ENCODE assay signal across 9 mouse cellular contexts in genomic region chr7:101835457-101836109, GRCm38 (mm10). TPM values are rescaled to one million over a fixed set of nuclear protein-coding genes. Genes with fewer than 3 reads are reported as not detected.
A peak's percentile ranks its signal among the peaks of the same experiment; 100 is the strongest.
DNase-seq lines count a peak whose midpoint lies in the region; ATAC-seq and TF ChIP-seq lines count a peak whose summit lies in the region.
"Had no signal": no experiment of that assay in that cellular context is flagged by ENCODE, and none has a peak within 500 bp of the region (broad histone marks: within the 10 kb centered on the region; RNA-seq: fewer than 3 reads in every experiment).

No protein-coding gene starts in this region.

- no peaks in the 10 kb centered on the region for H3K9me3 ChIP-seq in embryonic facial prominence, embryonic 10.5 days

- H3K27ac ChIP-seq in embryonic facial prominence, embryonic 10.5 days (replicated peaks) = peak overlapping the region; percentile 100
- H3K27ac ChIP-seq in thymus, adult 2 months (ENCODE audit: control insufficient read depth, insufficient read depth, low read length) = no peak overlapping the region

- no peaks in the 10 kb centered on the region for H3K27me3 ChIP-seq in embryonic facial prominence, embryonic 10.5 days (replicated peaks; ENCODE audit: low read depth, poor library complexity, severe bottlenecking)
- H3K27me3 ChIP-seq in myocyte (ENCODE audit: control insufficient read depth, insufficient read depth, insufficient read length) = no peaks in the 10 kb centered on the region
- H3K27me3 ChIP-seq in thymus, adult 2 months (ENCODE audit: control insufficient read depth, insufficient read depth, low read length) = peaks cover 15% of the 10 kb centered on the region

- peak; percentile 6 for DNase-seq in kidney, postnatal 10 days
- DNase-seq in kidney, postnatal 14 days = no peak
- no peak for DNase-seq in embryonic facial prominence, embryonic 10.5 days (ENCODE audit: low spot score)
- DNase-seq in induced T-regulatory cell, adult 2 months (ENCODE audit: low read depth) = peak; percentile 33
- DNase-seq in thymus, adult 2 months = no peak
- no peak for DNase-seq in right cerebral cortex, postnatal 25 days

- TF ChIP-seq POLR2A in myocyte (IDR thresholded peaks at IDR 0.05; ENCODE audit: insufficient read length, low read depth) = no peak
- TF ChIP-seq POLR2A in thymus, adult 2 months (IDR thresholded peaks at IDR 0.05; ENCODE audit: control insufficient read depth, extremely low read depth, insufficient read depth, low read length, poor library complexity) = no peak

- peak overlapping the region; percentile 98 for H3ac ChIP-seq in myocyte (ENCODE audit: control insufficient read depth, insufficient read length)

- H3K79me2 ChIP-seq in myocyte (ENCODE audit: control insufficient read depth, insufficient read depth) = peaks cover 32% of the 10 kb centered on the region

- peaks cover 42% of the 10 kb centered on the region for H3K36me3 ChIP-seq in embryonic facial prominence, embryonic 10.5 days (replicated peaks)
- H3K36me3 ChIP-seq in myocyte (ENCODE audit: control insufficient read depth, insufficient read depth) = peaks cover 30% of the 10 kb centered on the region
- H3K36me3 ChIP-seq in thymus, adult 2 months (ENCODE audit: control insufficient read depth, insufficient read depth, low read length) = no peaks in the 10 kb centered on the region

- H3K4me1 ChIP-seq in embryonic facial prominence, embryonic 10.5 days = peaks cover 43% of the 10 kb centered on the region
- H3K4me1 ChIP-seq in thymus, adult 2 months (replicated peaks; ENCODE audit: control insufficient read depth, insufficient read depth, low read length) = peaks cover 12% of the 10 kb centered on the region

- peak overlapping the region; percentile 80 for H3K4me2 ChIP-seq in myocyte (ENCODE audit: low read depth)

- peak overlapping the region; percentile 88 for H3K4me3 ChIP-seq in embryonic facial prominence, embryonic 10.5 days
- peak overlapping the region; percentile 91 for H3K4me3 ChIP-seq in myocyte
- no peak overlapping the region for H3K4me3 ChIP-seq in thymus, adult 2 months (ENCODE audit: control insufficient read depth, insufficient read depth, low read length)

- no peak for ATAC-seq in granulocyte monocyte progenitor cell, adult 5-6 weeks (replicated peaks; ENCODE audit: poor library complexity, severe bottlenecking)

- TF ChIP-seq CTCF in thymus, adult 2 months (IDR thresholded peaks at IDR 0.05; ENCODE audit: borderline replicate concordance, control insufficient read depth, extremely low read depth, insufficient read depth, low read length, poor library complexity) = no peak

- 47% methylated on average over 5 of the region's 5 CpGs for WGBS in embryonic facial prominence, embryonic 10.5 days
- WGBS in thymus, adult 2 months = 68% methylated on average over 5 of the region's 5 CpGs

TF ChIP-seq in myocyte, 11 proteins besides CTCF, POLR2A, EP300 and RAD21:
- TF ChIP-seq TCF3 (IDR thresholded peaks at IDR 0.05; ENCODE audit: insufficient read length, low read depth) (no peak), POLR2AphosphoS2 (IDR thresholded peaks at IDR 0.05; ENCODE audit: insufficient read length, low read depth) (no peak), MYOG (IDR thresholded peaks at IDR 0.05; ENCODE audit: control insufficient read depth in 1 of 3, insufficient read depth in 1 of 3, insufficient read length in 2 of 3, low read depth in 2 of 3) (peak in 1 of 3 experiments; percentile 22), MYOD1 (IDR thresholded peaks at IDR 0.05; ENCODE audit: control insufficient read depth in 1 of 3, insufficient read length in 2 of 3, low read depth in 2 of 3) (peak; percentile 42 to 60 (median 59)), USF1 (IDR thresholded peaks at IDR 0.05; ENCODE audit: low read depth) (no peak)

RNA-seq across cellular contexts. Expression of gene Inppl1, which starts 2.4 kb away (rescaled TPM):
- 38.4 and 46.7 TPM in 2 replicates for polyA plus RNA-seq in embryonic facial prominence, embryonic 10.5 days (2016; fragmentation: Nextera tagmentation; extraction: Ambion mirVana)
- polyA plus RNA-seq in myocyte (2012; fragmentation: generic; extraction: Trizol) = 241 TPM
- polyA plus RNA-seq in thymus, adult 2 months (2012; rRNA removed) = 30.4 and 30.6 TPM in 2 replicates
- total RNA-seq in granulocyte monocyte progenitor cell, adult 5-6 weeks (2014; fragmentation: Nextera tagmentation) = 2.0 and 6.5 TPM in 2 replicates
- total RNA-seq in granulocyte monocyte progenitor cell, adult 5-6 weeks (2017) = 7.5 and 11.7 TPM in 2 replicates

RNA-seq across cellular contexts. Expression of gene Phox2a, which starts 17.5 kb away (rescaled TPM):
- 0.26 and 1.2 TPM in 2 replicates for polyA plus RNA-seq in embryonic facial prominence, embryonic 10.5 days (2016; fragmentation: Nextera tagmentation; extraction: Ambion mirVana)
- 0.02 TPM for polyA plus RNA-seq in myocyte (2012; fragmentation: generic; extraction: Trizol)
- polyA plus RNA-seq in thymus, adult 2 months (2012; rRNA removed) = 0.14 TPM in 1 of 2 replicates, not detected in the other
- not detected in 2 replicates for total RNA-seq in granulocyte monocyte progenitor cell, adult 5-6 weeks (2014; fragmentation: Nextera tagmentation)
- not detected in 2 replicates for total RNA-seq in granulocyte monocyte progenitor cell, adult 5-6 weeks (2017)
- total RNA-seq: layer of hippocampus, postnatal 36 days had no signal

RNA-seq across cellular contexts. Expression of gene Folr2, which starts 21.4 kb away (rescaled TPM):
- 0.49 TPM in 1 of 2 replicates, not detected in the other for polyA plus RNA-seq in embryonic facial prominence, embryonic 10.5 days (2016; fragmentation: Nextera tagmentation; extraction: Ambion mirVana)
- not detected for polyA plus RNA-seq in myocyte (2012; fragmentation: generic; extraction: Trizol)
- 6.4 and 9.3 TPM in 2 replicates for polyA plus RNA-seq in thymus, adult 2 months (2012; rRNA removed)
- not detected in 2 replicates for total RNA-seq in granulocyte monocyte progenitor cell, adult 5-6 weeks (2014; fragmentation: Nextera tagmentation)
- total RNA-seq in granulocyte monocyte progenitor cell, adult 5-6 weeks (2017) = not detected in 2 replicates
- total RNA-seq: layer of hippocampus, postnatal 36 days had no signal

RNA-seq across cellular contexts. Expression of gene Anapc15, which starts 27.9 kb away (rescaled TPM):
- 118 and 119 TPM in 2 replicates for polyA plus RNA-seq in embryonic facial prominence, embryonic 10.5 days (2016; fragmentation: Nextera tagmentation; extraction: Ambion mirVana)
- 35.1 TPM for polyA plus RNA-seq in myocyte (2012; fragmentation: generic; extraction: Trizol)
- polyA plus RNA-seq in thymus, adult 2 months (2012; rRNA removed) = 77.1 and 103 TPM in 2 replicates
- 111 and 144 TPM in 2 replicates for total RNA-seq in granulocyte monocyte progenitor cell, adult 5-6 weeks (2014; fragmentation: Nextera tagmentation)
- total RNA-seq in granulocyte monocyte progenitor cell, adult 5-6 weeks (2017) = 80.1 and 145 TPM in 2 replicates

RNA-seq across cellular contexts. Expression of gene Folr1, which starts 35.0 kb away (rescaled TPM):
- polyA plus RNA-seq in embryonic facial prominence, embryonic 10.5 days (2016; fragmentation: Nextera tagmentation; extraction: Ambion mirVana) = 1.2 and 2.4 TPM in 2 replicates
- polyA plus RNA-seq in myocyte (2012; fragmentation: generic; extraction: Trizol) = 2.2 TPM
- 0.70 and 0.86 TPM in 2 replicates for polyA plus RNA-seq in thymus, adult 2 months (2012; rRNA removed)
- not detected in 2 replicates for total RNA-seq in granulocyte monocyte progenitor cell, adult 5-6 weeks (2014; fragmentation: Nextera tagmentation)
- total RNA-seq in granulocyte monocyte progenitor cell, adult 5-6 weeks (2017) = not detected in 2 replicates

Comparison
In these comparisons a context has a peak if more than half of its experiments do, and no peak if none do; other contexts are left out.
1. DNase-seq: peak in kidney, postnatal 10 days (single experiment) and induced T-regulatory cell, adult 2 months (single experiment); none in kidney, postnatal 14 days (single experiment), embryonic facial prominence, embryonic 10.5 days (single experiment), thymus, adult 2 months (single experiment) and right cerebral cortex, postnatal 25 days (single experiment).